Mouse (Mus musculus): ENCODE measurements at regions not wholly inside any gene's neighbourhood (a gene's known extent, or its start where the extent isn't known, plus 50 kb on each side); places are given as distances from the start of the nearest gene placed in this dataset.

DNA sequence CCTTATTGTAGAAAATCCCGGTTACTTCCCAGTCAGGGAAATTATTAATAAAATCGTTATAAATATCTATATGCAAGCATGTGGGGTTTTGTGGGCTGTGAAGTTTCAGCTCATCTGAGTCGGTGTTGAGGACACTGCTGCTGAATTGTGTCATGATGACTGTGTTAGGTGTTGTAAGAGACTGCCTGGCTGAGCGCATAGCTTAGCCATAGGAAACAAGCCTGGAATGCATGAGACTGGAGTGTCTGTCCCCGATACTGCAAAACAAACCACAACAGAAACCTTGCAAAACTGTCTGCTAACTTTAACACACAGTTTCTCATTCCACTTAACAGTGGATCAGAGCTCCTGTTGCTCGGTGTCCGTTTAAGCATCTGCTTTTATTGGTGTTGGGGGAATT, 271.9 kb upstream of the Erbb4 start:
- 70% methylated on average over 7 of the region's 7 CpGs for WGBS (ENCODE audit: insufficient replicate concordance)
- Histone ChIP-seq H3K9me3 (ENCODE audit: low read length) (no peaks in the 10 kb centered on the region), H3K9ac (replicated peaks) (no peak overlapping the region), H3K27ac (ENCODE audit: low read depth) (no peak overlapping the region), H3K4me2 (ENCODE audit: low read depth, low read length) (no peak overlapping the region), H3K4me3 (ENCODE audit: low read depth, low read length) (no peak overlapping the region), H3K27me3 (ENCODE audit: insufficient read depth, low read length) (no peaks in the 10 kb centered on the region), H3K36me3 (replicated peaks; ENCODE audit: insufficient read depth, low read length) (no peaks in the 10 kb centered on the region), H3K4me1 (ENCODE audit: insufficient read depth) (no peaks in the 10 kb centered on the region)
- TF ChIP-seq EP300 (IDR thresholded peaks at IDR 0.05; ENCODE audit: low read depth) = no peak
- TF ChIP-seq CTCF (IDR thresholded peaks at IDR 0.05; ENCODE audit: low read depth) = no peak
- ATAC-seq (no peak), DNase-seq (no peak)

DNA sequence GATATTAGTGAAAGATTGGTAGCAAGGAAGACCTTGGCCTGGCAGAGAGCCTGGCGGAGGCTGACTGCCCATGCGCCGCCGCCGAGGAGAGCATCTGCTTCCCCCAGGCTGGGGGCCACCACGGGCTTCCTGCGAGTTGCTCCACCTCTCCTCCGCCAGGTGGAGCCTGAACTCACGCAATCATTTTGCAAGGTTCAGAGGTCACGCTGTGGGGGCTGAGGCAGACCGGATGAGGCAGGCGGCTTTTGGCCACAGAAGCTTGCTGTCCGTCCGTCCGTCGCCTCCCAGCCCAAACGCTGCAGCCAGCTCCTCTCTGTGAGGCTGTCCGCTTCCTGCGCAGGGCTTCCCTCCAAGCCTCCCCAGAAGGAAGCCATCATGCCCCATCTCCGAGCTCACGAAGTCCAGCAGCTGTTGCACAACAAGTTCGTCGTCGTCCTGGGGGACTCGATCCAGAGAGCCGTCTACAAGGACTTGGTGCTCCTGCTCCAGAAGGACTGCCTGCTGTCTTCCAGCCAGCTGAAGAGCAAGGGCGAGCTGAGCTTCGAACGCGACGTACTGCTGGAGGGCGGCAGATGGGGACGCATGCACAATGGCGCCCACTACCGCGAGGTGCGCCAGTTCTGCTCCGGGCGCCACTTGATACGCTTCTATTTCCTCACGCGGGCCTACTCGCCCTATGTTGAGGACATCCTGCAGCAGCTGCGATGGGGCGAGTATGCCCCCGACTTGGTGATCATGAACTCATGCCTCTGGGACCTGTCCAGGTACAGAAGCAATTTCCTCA, 269.3 kb upstream of the Erbb4 start:
- DNase-seq (no peak), ATAC-seq (no peak)
- Histone ChIP-seq H3K4me2 (ENCODE audit: low read depth, low read length) (no peak overlapping the region), H3K9me3 (ENCODE audit: low read length) (no peaks in the 10 kb centered on the region), H3K27me3 (ENCODE audit: insufficient read depth, low read length) (no peaks in the 10 kb centered on the region), H3K4me3 (ENCODE audit: low read depth, low read length) (no peak overlapping the region), H3K9ac (replicated peaks) (no peak overlapping the region), H3K27ac (ENCODE audit: low read depth) (no peak overlapping the region), H3K4me1 (ENCODE audit: insufficient read depth) (no peaks in the 10 kb centered on the region), H3K36me3 (replicated peaks; ENCODE audit: insufficient read depth, low read length) (no peaks in the 10 kb centered on the region)
- TF ChIP-seq EP300 (IDR thresholded peaks at IDR 0.05; ENCODE audit: low read depth) (no peak), CTCF (IDR thresholded peaks at IDR 0.05; ENCODE audit: low read depth) (no peak)
- 90% methylated on average over 46 of the region's 46 CpGs for WGBS (ENCODE audit: insufficient replicate concordance)

DNA sequence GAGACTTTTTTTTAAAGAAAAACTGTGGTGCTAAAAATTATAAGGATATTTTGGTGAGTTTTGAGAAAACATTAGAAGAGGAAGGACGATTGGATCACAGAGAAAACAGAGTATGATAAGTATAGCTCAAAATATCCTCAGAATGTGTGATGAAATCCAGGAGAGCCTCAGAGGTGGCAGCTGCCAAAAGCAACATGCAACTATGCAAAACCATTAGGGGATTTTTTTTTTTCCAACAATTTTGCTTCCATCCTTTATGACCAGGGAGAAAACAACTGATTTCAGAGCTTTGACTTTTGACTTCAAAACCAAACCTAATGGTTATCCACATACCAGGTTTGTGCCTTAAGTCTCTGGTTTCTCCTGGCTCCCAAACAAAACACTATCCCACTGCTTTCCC, 267.4 kb upstream of the Erbb4 start:
- H3K27ac ChIP-seq (ENCODE audit: low read depth) = no peak overlapping the region
- no peak overlapping the region for H3K4me2 ChIP-seq (ENCODE audit: low read depth, low read length)
- WGBS (ENCODE audit: insufficient replicate concordance) = 25% methylated on average over 1 of the region's 1 CpGs
- no peak for ATAC-seq
- no peaks in the 10 kb centered on the region for H3K36me3 ChIP-seq (replicated peaks; ENCODE audit: insufficient read depth, low read length)
- DNase-seq = no peak
- no peaks in the 10 kb centered on the region for H3K9me3 ChIP-seq (ENCODE audit: low read length)
- no peak for TF ChIP-seq EP300 (IDR thresholded peaks at IDR 0.05; ENCODE audit: low read depth)
- no peak for TF ChIP-seq CTCF (IDR thresholded peaks at IDR 0.05; ENCODE audit: low read depth)
- H3K4me1 ChIP-seq (ENCODE audit: insufficient read depth) = no peaks in the 10 kb centered on the region
- no peak overlapping the region for H3K4me3 ChIP-seq (ENCODE audit: low read depth, low read length)
- H3K9ac ChIP-seq (replicated peaks) = no peak overlapping the region
- H3K27me3 ChIP-seq (ENCODE audit: insufficient read depth, low read length) = no peaks in the 10 kb centered on the region

DNA sequence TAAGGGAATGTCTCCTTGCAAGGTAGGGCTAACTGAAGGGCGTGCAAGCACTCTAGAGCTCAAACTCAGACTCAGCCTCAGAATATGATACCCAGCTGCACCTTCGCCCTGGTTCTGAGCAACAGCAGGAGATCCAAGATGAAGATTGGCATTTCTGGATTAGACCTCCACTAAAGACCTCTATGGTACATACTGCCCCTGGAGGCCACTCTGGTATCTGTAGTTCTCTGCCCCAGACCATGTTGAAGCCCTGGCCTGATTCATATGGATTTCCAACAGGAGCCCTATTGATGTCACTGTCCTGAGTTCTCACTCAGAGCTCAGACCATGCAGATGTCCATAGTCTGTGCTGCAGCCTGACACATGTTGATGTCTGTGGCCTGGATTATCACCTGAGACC, 262.2 kb upstream of the Erbb4 start:
- Histone ChIP-seq H3K9ac (replicated peaks) (no peak overlapping the region), H3K4me3 (ENCODE audit: low read depth, low read length) (no peak overlapping the region), H3K36me3 (replicated peaks; ENCODE audit: insufficient read depth, low read length) (no peaks in the 10 kb centered on the region), H3K4me2 (ENCODE audit: low read depth, low read length) (no peak overlapping the region), H3K4me1 (ENCODE audit: insufficient read depth) (no peaks in the 10 kb centered on the region), H3K27me3 (ENCODE audit: insufficient read depth, low read length) (no peaks in the 10 kb centered on the region), H3K9me3 (ENCODE audit: low read length) (no peaks in the 10 kb centered on the region), H3K27ac (ENCODE audit: low read depth) (no peak overlapping the region)
- TF ChIP-seq EP300 (IDR thresholded peaks at IDR 0.05; ENCODE audit: low read depth) = no peak
- no peak for TF ChIP-seq CTCF (IDR thresholded peaks at IDR 0.05; ENCODE audit: low read depth)
- 78% methylated on average over 2 of the region's 2 CpGs for WGBS (ENCODE audit: insufficient replicate concordance)
- ATAC-seq (no peak), DNase-seq (no peak)

DNA sequence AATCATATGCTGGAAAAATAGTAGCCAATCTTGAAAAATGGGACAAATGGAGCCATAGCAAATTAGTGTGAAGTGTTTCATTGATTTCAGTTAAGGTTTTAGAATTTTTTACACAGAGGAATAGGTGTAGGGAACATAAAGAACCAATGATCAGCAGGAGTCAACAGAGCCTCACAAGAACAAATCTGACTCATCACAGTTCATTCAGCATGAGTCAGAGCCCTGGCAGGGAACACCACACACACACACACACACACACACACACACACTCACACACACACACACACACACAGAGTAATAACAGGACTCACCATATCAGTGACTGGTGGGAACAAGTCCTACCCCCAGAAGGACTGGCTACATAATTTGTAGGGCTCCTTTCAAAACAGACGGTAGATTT, 259.7 kb upstream of the Erbb4 start:
- Histone ChIP-seq H3K9me3 (ENCODE audit: low read length) (no peaks in the 10 kb centered on the region), H3K4me2 (ENCODE audit: low read depth, low read length) (no peak overlapping the region), H3K27ac (ENCODE audit: low read depth) (no peak overlapping the region), H3K27me3 (ENCODE audit: insufficient read depth, low read length) (no peaks in the 10 kb centered on the region), H3K4me3 (ENCODE audit: low read depth, low read length) (no peak overlapping the region), H3K36me3 (replicated peaks; ENCODE audit: insufficient read depth, low read length) (no peaks in the 10 kb centered on the region), H3K4me1 (ENCODE audit: insufficient read depth) (no peaks in the 10 kb centered on the region), H3K9ac (replicated peaks) (no peak overlapping the region)
- DNase-seq = no peak
- no peak for TF ChIP-seq CTCF (IDR thresholded peaks at IDR 0.05; ENCODE audit: low read depth)
- 67% methylated on average over 1 of the region's 1 CpGs for WGBS (ENCODE audit: insufficient replicate concordance)
- ATAC-seq = no peak

DNA sequence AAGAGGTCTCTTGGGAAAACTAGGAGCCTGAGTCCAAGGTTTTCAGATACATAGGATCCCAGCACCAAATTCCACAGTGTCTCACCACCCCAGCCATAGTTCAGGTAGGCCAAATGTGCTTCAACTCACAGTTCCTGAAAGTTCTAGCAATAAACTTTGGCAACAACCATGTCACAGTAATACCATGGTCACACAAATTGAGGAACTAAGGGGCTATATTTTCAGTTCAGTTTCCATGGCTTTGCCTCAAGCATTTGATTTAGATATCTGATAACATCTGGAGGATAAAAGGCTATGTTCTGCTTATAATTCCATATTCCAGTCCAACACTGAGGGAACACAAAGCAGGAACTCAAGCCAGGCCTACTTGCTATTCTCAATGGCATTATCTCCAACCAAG, 256.2 kb upstream of the Erbb4 start:
- no peak for DNase-seq
- TF ChIP-seq CTCF (IDR thresholded peaks at IDR 0.05; ENCODE audit: low read depth) (no peak), EP300 (IDR thresholded peaks at IDR 0.05; ENCODE audit: low read depth) (no peak)
- Histone ChIP-seq H3K9me3 (ENCODE audit: low read length) (no peaks in the 10 kb centered on the region), H3K36me3 (replicated peaks; ENCODE audit: insufficient read depth, low read length) (no peaks in the 10 kb centered on the region), H3K9ac (replicated peaks) (no peak overlapping the region), H3K4me1 (ENCODE audit: insufficient read depth) (no peaks in the 10 kb centered on the region), H3K4me3 (ENCODE audit: low read depth, low read length) (no peak overlapping the region), H3K4me2 (ENCODE audit: low read depth, low read length) (no peak overlapping the region), H3K27ac (ENCODE audit: low read depth) (no peak overlapping the region), H3K27me3 (ENCODE audit: insufficient read depth, low read length) (no peaks in the 10 kb centered on the region)
- no peak for ATAC-seq

DNA sequence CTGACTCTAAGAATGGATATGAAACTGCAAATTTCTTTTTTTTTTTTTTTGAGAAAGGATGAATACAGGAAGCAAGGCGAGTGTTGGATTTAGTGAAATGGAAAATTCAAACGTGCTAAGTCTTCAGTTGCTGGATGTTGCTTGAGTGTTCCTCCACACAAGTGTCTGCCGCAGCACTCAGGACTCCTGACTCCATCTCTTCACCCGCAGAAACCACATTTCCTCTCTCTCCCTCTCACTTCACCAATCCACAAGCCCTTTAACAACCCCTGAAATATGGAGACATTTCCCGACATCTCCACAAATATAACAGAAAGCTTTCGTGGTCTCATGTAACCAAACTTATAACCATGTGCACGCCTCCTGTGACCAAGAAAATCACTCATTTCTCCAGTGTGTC, 249.7 kb upstream of the Erbb4 start:
- 26% methylated on average over 7 of the region's 7 CpGs for WGBS (ENCODE audit: insufficient replicate concordance)
- no peak overlapping the region for H3K4me2 ChIP-seq (ENCODE audit: low read depth, low read length)
- no peak overlapping the region for H3K9ac ChIP-seq (replicated peaks)
- H3K27ac ChIP-seq (ENCODE audit: low read depth) = no peak overlapping the region
- no peaks in the 10 kb centered on the region for H3K36me3 ChIP-seq (replicated peaks; ENCODE audit: insufficient read depth, low read length)
- no peak for TF ChIP-seq EP300 (IDR thresholded peaks at IDR 0.05; ENCODE audit: low read depth)
- TF ChIP-seq CTCF (IDR thresholded peaks at IDR 0.05; ENCODE audit: low read depth) = no peak
- H3K4me1 ChIP-seq (ENCODE audit: insufficient read depth) = no peaks in the 10 kb centered on the region
- DNase-seq = no peak
- no peaks in the 10 kb centered on the region for H3K9me3 ChIP-seq (ENCODE audit: low read length)
- ATAC-seq = no peak
- H3K4me3 ChIP-seq (ENCODE audit: low read depth, low read length) = no peak overlapping the region
- H3K27me3 ChIP-seq (ENCODE audit: insufficient read depth, low read length) = no peaks in the 10 kb centered on the region
